Mouse (Mus musculus) neutrophil, adult 5-6 weeks (primary cell): ENCODE measurements around the gene Prkag2. TPM values are rescaled to one million over a fixed set of nuclear protein-coding genes. Genes with fewer than 3 reads are reported as not detected.
A peak's percentile ranks its signal among the peaks of the same experiment; 100 is the strongest.

Source experiments
- ATAC-seq: fragments of 151-379, 151-347 bp; 2 replicates; pipeline ENCODE4 v1.8.0; 2017; ENCODE audit warnings: mild to moderate bottlenecking, moderate TSS enrichment; ENCODE audit not compliant: insufficient number of reproducible peaks, poor library complexity, low FRiP score, severe bottlenecking; ENCODE audit errors: extremely low read depth
- total RNA-seq: library from RNA; stranded (forward); fragments of 200-1000 nt; gene quantifications from 2 replicates; pipeline ENCODE4 v1.2.3, GENCODE M21; 2017

Gene Prkag2
- total RNA-seq, 1 experiment from 2014 or later = 37.0 TPM

- no peak for ATAC-seq
Measured at GRCm38 (mm10) chr5:24952842-24953741, 147.3 kb downstream of the Prkag2 start.

- no peak for ATAC-seq
Measured at GRCm38 (mm10) chr5:24952212-24952611, 148.2 kb downstream of the Prkag2 start.

GRCm38 (mm10) chr5:24950891-24951574 is 149.4 kb downstream of the Prkag2 start:
- ATAC-seq = no peak

GRCm38 (mm10) chr5:24950039-24950438 is 150.4 kb downstream of the Prkag2 start:
- ATAC-seq = no peak

GRCm38 (mm10) chr5:24938046-24938822 is 162.2 kb downstream of the Prkag2 start:
- ATAC-seq = no peak

GRCm38 (mm10) chr5:24936451-24936850 is 164.0 kb downstream of the Prkag2 start:
- ATAC-seq = no peak

- no peak for ATAC-seq
Measured at GRCm38 (mm10) chr5:24935446-24935845, 165.0 kb downstream of the Prkag2 start.

- ATAC-seq = no peak
Measured at GRCm38 (mm10) chr5:24933760-24934159, 166.7 kb downstream of the Prkag2 start.

GRCm38 (mm10) chr5:24931578-24932185 is 168.8 kb downstream of the Prkag2 start:
- ATAC-seq = no peak

GRCm38 (mm10) chr5:24930831-24931577 is 169.4 kb downstream of the Prkag2 start:
- ATAC-seq = no peak

GRCm38 (mm10) chr5:24928816-24929215 is 171.6 kb downstream of the Prkag2 start:
- ATAC-seq = no peak

GRCm38 (mm10) chr5:24927706-24928105 is 172.7 kb downstream of the Prkag2 start:
- ATAC-seq = no peak

GRCm38 (mm10) chr5:24919155-24919554 is 181.3 kb downstream of the Prkag2 start:
- no peak for ATAC-seq

GRCm38 (mm10) chr5:24916511-24916910 is 183.9 kb downstream of the Prkag2 start:
- ATAC-seq = no peak

GRCm38 (mm10) chr5:24915119-24915518 is 185.3 kb downstream of the Prkag2 start:
- no peak for ATAC-seq

- ATAC-seq = no peak
Measured at GRCm38 (mm10) chr5:24913656-24914055, 186.8 kb downstream of the Prkag2 start.

GRCm38 (mm10) chr5:24908820-24909716 is 191.4 kb downstream of the Prkag2 start:
- peak; percentile 68 for ATAC-seq
